Mouse (Mus musculus) lung, adult 2 months (tissue): Measurements from ENCODE around the gene F5.

ENCODE experiments used
- CTCF ChIP-seq: fragments of 200-500 bp; IDR thresholded peaks from 2 replicates; pipeline ENCODE4 v1.5.1; 2011; ENCODE audit warnings: mild to moderate bottlenecking, low read length, control low read depth; ENCODE audit not compliant: insufficient read depth
- POLR2A ChIP-seq: fragments of 200-500 bp; IDR thresholded peaks from 2 replicates; pipeline ENCODE4 v1.6.1; 2011; ENCODE audit warnings: low read depth, mild to moderate bottlenecking, control low read depth, low read length, borderline replicate concordance; ENCODE audit errors: extremely low read depth

DNA sequence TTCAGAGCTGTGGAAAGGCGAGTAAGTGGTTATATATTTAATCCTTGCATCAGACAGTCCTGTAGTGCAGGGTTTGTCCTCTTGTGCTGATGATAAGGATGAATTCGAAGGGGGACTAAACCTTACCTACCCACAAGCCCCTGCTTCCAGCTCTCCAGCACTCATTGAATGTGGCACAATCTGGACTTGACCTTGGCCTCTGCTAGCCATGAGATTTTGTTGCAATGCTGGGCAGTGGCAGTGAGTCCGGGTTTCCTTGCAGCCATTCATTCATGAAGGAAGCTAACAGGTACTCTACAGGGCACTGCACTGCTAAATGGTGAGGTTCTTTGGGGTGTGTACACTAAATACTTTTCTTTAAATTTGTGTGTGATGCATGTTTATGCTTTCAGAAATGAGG lies 103.2 kb downstream of the F5 start:
- TF ChIP-seq CTCF, result no peak
- TF ChIP-seq POLR2A, result no peak
